Mouse (Mus musculus) liver, adult (tissue): ENCODE measurements around the gene Gabrg2.

ENCODE experiments used
- GATA4 ChIP-seq: IDR thresholded peaks from 2 replicates; pipeline ENCODE4 v1.6.1; 2014; ENCODE audit warnings: mild to moderate bottlenecking, low read length; ENCODE audit not compliant: insufficient replicate concordance

The Gabrg2 gene

GRCm38 (mm10) chr11:42000190-42001098 is at the start of gene Gabrg2:
TSS of gene Gabrg2 (minus strand) at chr11:42000857.
- no peak for TF ChIP-seq GATA4

GRCm38 (mm10) chr11:42048201-42048600 is 47.5 kb upstream of the Gabrg2 start:
- no peak for TF ChIP-seq GATA4

GRCm38 (mm10) chr11:41999468-41999881 is 1.2 kb downstream of the Gabrg2 start:
- no peak for TF ChIP-seq GATA4

GRCm38 (mm10) chr11:41980152-41980551 is 20.5 kb downstream of the Gabrg2 start:
- TF ChIP-seq GATA4: no peak

- no peak for TF ChIP-seq GATA4
Observed at GRCm38 (mm10) chr11:41968595-41968994, 32.1 kb downstream of the Gabrg2 start.

GRCm38 (mm10) chr11:41962706-41963105 is 38.0 kb downstream of the Gabrg2 start:
- TF ChIP-seq GATA4: no peak

- no peak for TF ChIP-seq GATA4
Observed at GRCm38 (mm10) chr11:41953550-41953949, 47.1 kb downstream of the Gabrg2 start.

- no peak for TF ChIP-seq GATA4
Observed at GRCm38 (mm10) chr11:41951898-41952297, 48.8 kb downstream of the Gabrg2 start.

GRCm38 (mm10) chr11:41945471-41945870 is 55.2 kb downstream of the Gabrg2 start:
- no peak for TF ChIP-seq GATA4

GRCm38 (mm10) chr11:41937979-41938378 is 62.7 kb downstream of the Gabrg2 start:
- TF ChIP-seq GATA4: no peak

- no peak for TF ChIP-seq GATA4
Observed at GRCm38 (mm10) chr11:41918864-41919263, 81.8 kb downstream of the Gabrg2 start.

GRCm38 (mm10) chr11:41914066-41914465 is 86.6 kb downstream of the Gabrg2 start:
- no peak for TF ChIP-seq GATA4

- no peak for TF ChIP-seq GATA4
Observed at GRCm38 (mm10) chr11:41903661-41904060, 97.0 kb downstream of the Gabrg2 start.
